Mouse (Mus musculus) hindbrain, postnatal 0 days (tissue): ENCODE measurements at regions not wholly inside any gene's neighbourhood (a gene's known extent, or its start where the extent isn't known, plus 50 kb on each side); places are given as distances from the start of the nearest gene placed in this dataset.
A peak's percentile ranks its signal among the peaks of the same experiment; 100 is the strongest.

ENCODE experiments used
- ATAC-seq: fragments of 200-750 bp; cut with Nextera tagmentation; 2 replicates; pipeline ENCODE4 v1.8.0; 2017; ENCODE audit warnings: mild to moderate bottlenecking, moderate TSS enrichment, moderate library complexity
- DNase-seq: peaks from one replicate; pipeline ENCODE4 v3.0.0-alpha.2; 2015; ENCODE audit warnings: low spot score
- H3K27ac ChIP-seq: fragments of 300-500 bp; sonication (generic); 2 replicates; pipeline ENCODE4 v1.5.1; 2014; ENCODE audit warnings: mild to moderate bottlenecking
- H3K27me3 ChIP-seq: fragments of 300-500 bp; sonication (generic); 2 replicates; pipeline ENCODE4 v1.6.1; 2014; ENCODE audit warnings: low read length, mixed read lengths; ENCODE audit not compliant: insufficient read depth
- H3K36me3 ChIP-seq: fragments of 300-500 bp; sonication (generic); 2 replicates; pipeline ENCODE4 v1.6.1; 2014; ENCODE audit warnings: low read length, mixed read lengths; ENCODE audit not compliant: insufficient read depth
- H3K4me1 ChIP-seq: fragments of 300-500 bp; sonication (generic); 2 replicates; pipeline ENCODE4 v1.6.1; 2014; ENCODE audit warnings: antibody characterized with exemption, low read length, mixed read lengths; ENCODE audit not compliant: insufficient read depth
- H3K4me2 ChIP-seq: fragments of 300-500 bp; sonication (generic); 2 replicates; pipeline ENCODE4 v1.6.1; 2014; ENCODE audit warnings: low read depth, mild to moderate bottlenecking, low read length, moderate library complexity, mixed read lengths
- H3K4me3 ChIP-seq: fragments of 300-500 bp; sonication (generic); 2 replicates; pipeline ENCODE4 v1.5.1; 2014; ENCODE audit warnings: low read length
- H3K9ac ChIP-seq: fragments of 300-500 bp; sonication (generic); replicated peaks from 2 replicates; pipeline ENCODE4 v1.6.1; 2014; ENCODE audit warnings: mild to moderate bottlenecking, low read length, moderate library complexity, mixed read lengths
- H3K9me3 ChIP-seq: fragments of 300-500 bp; sonication (generic); 2 replicates; pipeline ENCODE4 v1.6.1; 2016; ENCODE audit warnings: low read length, mixed read lengths
- CTCF ChIP-seq: IDR thresholded peaks from 2 replicates; pipeline ENCODE4 v1.5.1; 2016; ENCODE audit warnings: antibody characterized with exemption, control low read depth, low read depth
- WGBS: fragments of 180-500 bp; shearing (Covaris S2); extraction: QIAGEN DNeasy Blood & Tissue Kit; methylation state at CpG from one replicate; pipeline ENCODE4 v1.1.7; 2014; 5-methylcytosine and 5-hydroxymethylcytosine counted together

DNA sequence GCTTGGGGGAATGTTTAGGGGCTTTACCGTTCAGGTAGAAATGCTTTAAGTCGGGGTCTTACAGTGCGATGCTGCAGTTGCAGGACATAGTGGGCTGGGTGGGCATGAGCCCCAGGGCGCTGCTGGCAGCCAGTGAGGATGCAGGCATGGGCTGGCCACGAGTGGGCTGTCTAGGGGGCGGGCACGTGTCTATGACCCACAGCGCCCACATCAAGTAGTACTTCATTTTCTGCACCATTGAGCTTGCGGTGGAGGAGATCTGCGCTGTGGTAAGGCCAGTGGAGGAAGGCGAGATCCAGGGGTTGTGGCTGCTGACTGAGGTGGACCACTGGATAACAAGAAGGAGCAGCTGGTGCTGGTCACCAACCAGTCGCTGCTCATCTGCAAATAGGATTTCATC is 52.4 kb upstream of the Olfr291 start:
- no peak overlapping the region for H3K27ac ChIP-seq
- H3K4me3 ChIP-seq = no peak overlapping the region
- no peak for TF ChIP-seq CTCF
- H3K9ac ChIP-seq = no peak overlapping the region
- H3K36me3 ChIP-seq = no peaks in the 10 kb centered on the region
- DNase-seq = no peak
- H3K27me3 ChIP-seq = no peaks in the 10 kb centered on the region
- 34% methylated on average over 12 of the region's 12 CpGs for WGBS
- no peaks in the 10 kb centered on the region for H3K4me1 ChIP-seq
- ATAC-seq = peak; percentile 45; the same call in 1 of the 2 replicates
- no peaks in the 10 kb centered on the region for H3K9me3 ChIP-seq
- H3K4me2 ChIP-seq = peak overlapping the region; percentile 28; the same call in 1 of the 2 replicates

DNA sequence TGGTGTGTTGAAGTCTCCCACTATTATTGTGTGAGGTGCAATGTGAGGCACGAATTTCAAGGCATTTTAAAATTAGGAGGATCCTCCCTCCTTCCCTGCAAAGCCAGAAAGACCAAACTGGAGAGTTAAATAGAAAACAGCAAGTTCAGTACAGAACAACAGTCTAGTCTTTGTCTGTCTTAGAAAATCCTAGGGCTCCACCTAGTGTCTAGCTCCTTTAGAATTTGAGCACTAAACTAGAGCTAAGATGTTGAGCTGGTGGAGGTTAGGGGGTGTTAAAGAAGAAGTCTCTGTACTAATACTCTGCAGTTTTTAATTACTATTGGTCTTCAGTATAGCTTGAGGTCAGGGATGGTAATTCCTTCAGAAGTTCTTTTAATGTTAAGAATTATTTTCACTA is 58.7 kb upstream of the Olfr291 start:
- no peaks in the 10 kb centered on the region for H3K27me3 ChIP-seq
- 9% methylated on average over 1 of the region's 1 CpGs for WGBS
- H3K36me3 ChIP-seq = no peaks in the 10 kb centered on the region
- H3K4me2 ChIP-seq = no peak overlapping the region
- H3K27ac ChIP-seq = no peak overlapping the region
- H3K9ac ChIP-seq = no peak overlapping the region
- H3K9me3 ChIP-seq = no peaks in the 10 kb centered on the region
- H3K4me3 ChIP-seq = no peak overlapping the region
- TF ChIP-seq CTCF = peak; percentile 57
- ATAC-seq = peak; percentile 72
- no peaks in the 10 kb centered on the region for H3K4me1 ChIP-seq
- DNase-seq = peak; percentile 76

DNA sequence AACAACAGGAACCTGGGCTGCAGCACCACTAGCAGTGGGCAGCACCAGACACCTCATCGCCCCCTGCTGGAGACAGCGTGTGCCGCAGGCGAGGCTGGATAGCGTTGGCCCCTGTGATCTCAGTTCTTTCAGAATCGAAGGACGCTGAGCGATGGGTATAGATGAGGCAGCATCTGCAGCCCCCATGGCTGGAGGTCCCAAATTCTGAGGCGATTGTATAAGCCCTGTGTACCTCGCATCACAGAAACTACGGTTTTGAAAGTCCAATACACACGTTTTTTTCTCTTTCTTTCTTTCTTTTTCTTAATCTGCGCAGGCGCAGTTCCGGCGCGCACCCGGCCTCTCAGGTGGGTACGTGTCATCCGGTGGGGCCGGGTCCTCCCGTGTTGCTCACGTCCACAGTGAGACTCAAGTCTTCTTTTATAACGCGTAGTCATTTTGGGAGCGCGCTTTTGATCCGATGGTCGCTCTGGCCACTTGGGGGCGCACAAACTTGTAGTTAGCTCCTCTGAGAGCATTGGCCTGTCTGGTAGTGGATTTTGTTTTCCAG is 74.0 kb upstream of the Olfr291 start:
- Histone ChIP-seq H3K4me2 (peak overlapping the region; percentile 59), H3K4me3 (peak overlapping the region; percentile 49), H3K36me3 (no peaks in the 10 kb centered on the region), H3K27ac (peak overlapping the region; percentile 22; the same call in 1 of the 2 replicates), H3K4me1 (no peaks in the 10 kb centered on the region), H3K27me3 (no peaks in the 10 kb centered on the region), H3K9ac (peak overlapping the region; percentile 49), H3K9me3 (no peaks in the 10 kb centered on the region)
- 1% methylated on average over 30 of the region's 30 CpGs for whole genome bisulfite sequencing
- peak; percentile 92 for DNase-seq
- TF ChIP-seq CTCF = peak; percentile 94
- ATAC-seq = peak; percentile 97

DNA sequence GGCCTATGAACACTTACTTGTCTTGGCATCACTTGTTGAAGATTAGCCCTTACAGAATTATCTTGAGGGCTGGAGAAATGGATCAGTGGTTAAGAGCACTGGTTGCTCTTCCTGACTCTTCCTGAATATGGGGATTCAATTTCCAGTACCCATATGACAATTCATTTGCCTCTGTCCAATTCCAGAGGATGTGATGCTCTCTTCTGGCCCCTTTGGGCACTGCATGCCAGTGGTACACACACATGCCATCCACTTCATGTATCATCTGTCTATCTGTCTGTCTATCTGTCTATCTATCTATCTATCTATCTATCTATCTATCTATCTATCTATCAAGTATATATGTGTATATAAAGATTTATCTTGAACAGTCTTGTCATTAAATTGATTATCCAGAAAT is 75.7 kb upstream of the Olfr291 start:
- H3K4me2 ChIP-seq = no peak overlapping the region
- H3K4me1 ChIP-seq = no peaks in the 10 kb centered on the region
- no peak for DNase-seq
- no peaks in the 10 kb centered on the region for H3K27me3 ChIP-seq
- peak; percentile 39 for TF ChIP-seq CTCF
- no peak for ATAC-seq
- no peaks in the 10 kb centered on the region for H3K9me3 ChIP-seq
- no peak overlapping the region for H3K9ac ChIP-seq
- H3K4me3 ChIP-seq = no peak overlapping the region
- no peak overlapping the region for H3K27ac ChIP-seq
- H3K36me3 ChIP-seq = no peaks in the 10 kb centered on the region

DNA sequence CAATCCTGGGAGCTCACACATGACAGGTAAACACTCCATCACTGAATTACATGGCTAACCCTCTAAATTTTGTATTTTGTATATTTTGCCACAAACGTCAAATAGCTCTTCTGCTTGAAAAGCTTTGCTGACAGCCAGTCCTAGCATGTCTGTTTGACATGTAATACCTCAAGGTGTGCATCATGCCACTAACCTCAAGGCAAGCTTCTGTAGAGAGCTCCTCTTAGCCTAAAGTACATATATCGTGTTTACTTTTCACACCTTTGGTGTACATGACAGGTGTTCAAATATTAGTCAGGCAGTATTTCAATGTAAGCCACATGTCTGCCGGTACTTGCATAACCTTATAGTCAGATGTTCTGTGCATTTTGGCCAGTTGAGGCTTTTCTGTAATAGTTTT is 66.5 kb upstream of the Zfand6 start:
- TF ChIP-seq CTCF = no peak
- no peaks in the 10 kb centered on the region for H3K36me3 ChIP-seq
- ATAC-seq (no peak), DNase-seq (no peak)
- no peak overlapping the region for H3K4me3 ChIP-seq
- no peak overlapping the region for H3K4me2 ChIP-seq
- no peak overlapping the region for H3K9ac ChIP-seq
- no peaks in the 10 kb centered on the region for H3K9me3 ChIP-seq
- no peak overlapping the region for H3K27ac ChIP-seq
- H3K4me1 ChIP-seq = no peaks in the 10 kb centered on the region
- no peaks in the 10 kb centered on the region for H3K27me3 ChIP-seq
- 94% methylated on average over 3 of the region's 3 CpGs for WGBS

DNA sequence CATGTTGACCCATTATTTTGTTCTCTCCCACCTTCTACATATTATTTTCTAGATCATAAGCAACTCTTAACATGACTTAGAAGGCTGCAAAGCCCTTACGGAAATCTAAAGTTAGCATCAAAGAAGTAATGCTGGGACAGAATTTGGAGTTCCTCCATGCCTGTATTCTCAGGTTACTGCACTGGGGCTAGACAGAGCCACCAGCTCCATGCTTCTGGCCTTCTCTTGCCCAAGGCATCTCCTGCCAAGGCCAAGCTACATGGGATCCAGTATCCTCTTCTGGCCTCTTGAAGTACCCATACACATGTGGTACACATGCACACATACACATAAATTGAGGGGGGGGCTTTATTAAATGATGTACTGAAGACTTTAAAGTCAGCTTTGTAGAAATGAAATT is 63.6 kb upstream of the Zfand6 start:
- H3K4me2 ChIP-seq = no peak overlapping the region
- no peaks in the 10 kb centered on the region for H3K36me3 ChIP-seq
- H3K4me1 ChIP-seq = 0 out of 2 replicates have a peak, but pooled peaks cover 5% of the 10 kb centered on the region
- H3K9me3 ChIP-seq = no peaks in the 10 kb centered on the region
- WGBS = 95% methylated on average over 1 of the region's 1 CpGs
- no peaks in the 10 kb centered on the region for H3K27me3 ChIP-seq
- no peak for ATAC-seq
- no peak overlapping the region for H3K9ac ChIP-seq
- H3K4me3 ChIP-seq = no peak overlapping the region
- DNase-seq = no peak
- no peak for TF ChIP-seq CTCF
- H3K27ac ChIP-seq = no peak overlapping the region

DNA sequence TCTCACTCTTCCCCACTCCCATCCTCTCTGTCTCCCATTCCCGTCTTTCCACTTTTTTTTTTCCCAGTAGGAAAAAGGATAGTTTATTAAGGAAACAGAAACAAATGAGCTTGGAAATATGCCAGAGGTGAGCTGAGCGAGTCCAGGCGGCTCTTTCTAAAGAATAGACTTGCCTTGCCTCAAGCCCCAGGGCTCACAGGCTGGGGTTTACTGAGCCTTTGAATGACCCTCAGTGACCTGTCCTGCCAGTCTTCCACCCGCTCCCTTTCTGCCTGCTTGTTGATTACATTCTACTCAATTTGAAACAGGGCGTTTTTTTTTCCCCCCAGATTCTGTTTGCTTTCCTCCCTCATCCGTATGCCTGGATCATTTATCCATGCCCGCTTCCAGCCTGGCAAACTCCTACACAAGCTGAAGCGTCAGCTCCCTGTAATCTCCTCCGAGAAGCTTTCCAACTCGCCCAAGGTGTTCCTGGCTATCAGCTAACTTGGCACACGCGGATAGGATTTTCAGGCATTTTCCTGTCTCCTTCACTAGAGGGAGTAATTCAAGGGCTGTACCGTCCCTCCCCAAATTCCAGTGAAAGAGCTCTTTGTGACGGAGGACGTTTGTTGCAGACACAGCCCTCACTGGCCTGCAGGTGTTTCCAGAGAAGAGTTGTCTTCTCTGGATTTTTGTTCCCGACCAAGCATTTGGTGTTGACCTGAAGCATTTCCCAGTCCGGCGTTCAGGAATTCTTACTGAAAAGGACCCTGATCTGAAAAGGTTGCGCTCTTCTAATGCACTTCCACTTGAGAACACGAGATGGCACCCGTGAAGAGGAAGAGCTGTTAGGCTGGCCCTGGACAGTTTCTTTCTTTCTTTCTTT is 59.9 kb upstream of the Zfand6 start:
- Histone ChIP-seq H3K4me3 (peak overlapping the region; percentile 40), H3K27ac (peak overlapping the region; percentile 46; the same call in 1 of the 2 replicates), H3K36me3 (no peaks in the 10 kb centered on the region), H3K27me3 (no peaks in the 10 kb centered on the region), H3K4me1 (0 out of 2 replicates have a peak, but pooled peaks cover 5% of the 10 kb centered on the region), H3K9me3 (no peaks in the 10 kb centered on the region), H3K9ac (peak overlapping the region; percentile 43; the same call in 1 of the 2 replicates), H3K4me2 (peak overlapping the region; percentile 55)
- TF ChIP-seq CTCF = peak; percentile 68
- WGBS = 2% methylated on average over 21 of the region's 21 CpGs
- ATAC-seq (peak; percentile 90), DNase-seq (peak; percentile 86)
